Mouse (Mus musculus) forebrain, postnatal 0 days (tissue): ENCODE measurements around the gene Trim8. TPM values are rescaled to one million over a fixed set of nuclear protein-coding genes. Genes with fewer than 3 reads are reported as not detected.

ENCODE experiments used
- ATAC-seq: fragments of 200-750 bp; cut with Nextera tagmentation; 2 replicates; pipeline ENCODE4 v1.8.0; 2017; ENCODE audit warnings: mild to moderate bottlenecking, moderate library complexity
- DNase-seq: peaks from one replicate; pipeline ENCODE4 v3.0.0-alpha.2; 2015
- H3K27ac ChIP-seq: fragments of 300-500 bp; sonication (generic); 2 replicates; pipeline ENCODE4 v1.5.1; 2014; ENCODE audit warnings: low read depth, mild to moderate bottlenecking, antibody characterized with exemption, low read length, moderate library complexity, mixed read lengths
- H3K27me3 ChIP-seq: fragments of 300-500 bp; sonication (generic); 2 replicates; pipeline ENCODE4 v1.6.1; 2014; ENCODE audit warnings: mild to moderate bottlenecking, low read length, mixed read lengths; ENCODE audit not compliant: insufficient read depth
- H3K36me3 ChIP-seq: fragments of 300-500 bp; sonication (generic); 2 replicates; pipeline ENCODE4 v1.6.1; 2014; ENCODE audit warnings: mild to moderate bottlenecking, moderate library complexity; ENCODE audit not compliant: insufficient read depth
- H3K4me1 ChIP-seq: fragments of 300-500 bp; sonication (generic); 2 replicates; pipeline ENCODE4 v1.6.1; 2014; ENCODE audit warnings: antibody characterized with exemption; ENCODE audit not compliant: insufficient read depth
- H3K4me2 ChIP-seq: fragments of 300-500 bp; sonication (generic); 2 replicates; pipeline ENCODE4 v1.6.1; 2014; ENCODE audit warnings: low read depth, mild to moderate bottlenecking, moderate library complexity
- H3K4me3 ChIP-seq: fragments of 300-500 bp; sonication (generic); 2 replicates; pipeline ENCODE4 v1.5.1; 2014; ENCODE audit warnings: low read depth, low read length, mixed read lengths
- H3K9ac ChIP-seq: fragments of 300-500 bp; sonication (generic); 2 replicates; pipeline ENCODE4 v1.6.1; 2014; ENCODE audit warnings: mild to moderate bottlenecking
- H3K9me3 ChIP-seq: fragments of 300-500 bp; sonication (generic); 2 replicates; pipeline ENCODE4 v1.6.1; 2016; ENCODE audit warnings: low read length
- CTCF ChIP-seq: sonication (generic); IDR thresholded peaks from 2 replicates; pipeline ENCODE4 v1.5.1; 2016; ENCODE audit warnings: antibody characterized with exemption, control low read depth, low read depth
- WGBS: fragments of 180-500 bp; shearing (Covaris S2); extraction: QIAGEN DNeasy Blood & Tissue Kit; methylation state at CpG from one replicate; pipeline ENCODE4 v1.1.7; 2014; 5-methylcytosine and 5-hydroxymethylcytosine counted together
- polyA plus RNA-seq: library from polyadenylated mRNA; unstranded; fragments of >200 nt; fragmentation: Nextera tagmentation; extraction: Ambion mirVana; gene quantifications from 2 replicates; pipeline ENCODE4 v1.2.1, GENCODE M21; 2015
- total RNA-seq: library from RNA; depleted of rRNA; stranded (reverse); fragments of >200 nt; gene quantifications from 2 replicates; pipeline ENCODE4 v1.2.3, GENCODE M21; 2014; rRNA removed

Trim8 gene
- total RNA-seq (68.6 and 76.5 TPM in 2 replicates), polyA plus RNA-seq (25.9 and 28.2 TPM in 2 replicates)

- peak within 1 kb of the TSS; percentile 93 for H3K4me2 ChIP-seq
- H3K36me3 ChIP-seq, result no peaks in the 10 kb centered on the region
- under 1% methylated on average over 55 of the region's 64 CpGs for WGBS
- H3K4me3 ChIP-seq, result peak within 1 kb of the TSS; percentile 96
- H3K27me3 ChIP-seq, result no peaks in the 10 kb centered on the region
- peak within 1 kb of the TSS; percentile 100 for H3K27ac ChIP-seq
- peak; percentile 79 for DNase-seq
- ATAC-seq, result peak; percentile 26
- H3K9me3 ChIP-seq, result no peaks in the 10 kb centered on the region
- peak within 1 kb of the TSS; percentile 97 for H3K9ac ChIP-seq
- no peak for TF ChIP-seq CTCF
- H3K4me1 ChIP-seq, result peaks cover 27% of the 10 kb centered on the region
Measured at GRCm38 (mm10) chr19:46501401-46502068, at the start of gene Trim8. Gene Trim8 (plus strand): TSS chr19:46501702.

- Histone ChIP-seq H3K4me2 (no peak overlapping the region), H3K27me3 (no peaks in the 10 kb centered on the region), H3K9me3 (no peaks in the 10 kb centered on the region), H3K9ac (no peak overlapping the region), H3K27ac (peak overlapping the region; percentile 17; the same call in 1 of the 2 replicates), H3K4me1 (no peaks in the 10 kb centered on the region), H3K4me3 (no peak overlapping the region), H3K36me3 (peaks cover 15% of the 10 kb centered on the region)
- 23% methylated on average over 10 of the region's 10 CpGs for WGBS
- DNase-seq, result peak; percentile 80
- peak; percentile 84 for ATAC-seq
- peak; percentile 87 for TF ChIP-seq CTCF
Measured at GRCm38 (mm10) chr19:46452052-46452827, 49.3 kb upstream of the Trim8 start.

GRCm38 (mm10) chr19:46452916-46453315, 48.6 kb upstream of the Trim8 start:
- Histone ChIP-seq H3K9me3 (no peaks in the 10 kb centered on the region), H3K9ac (no peak overlapping the region), H3K4me2 (no peak overlapping the region), H3K27ac (no peak overlapping the region), H3K36me3 (peaks cover 18% of the 10 kb centered on the region), H3K4me1 (no peaks in the 10 kb centered on the region), H3K4me3 (no peak overlapping the region), H3K27me3 (no peaks in the 10 kb centered on the region)
- TF ChIP-seq CTCF, result no peak
- DNase-seq, result no peak
- no peak for ATAC-seq
- WGBS, result 91% methylated on average over 9 of the region's 9 CpGs

- Histone ChIP-seq H3K4me2 (no peak overlapping the region), H3K4me1 (no peaks in the 10 kb centered on the region), H3K36me3 (peaks cover 25% of the 10 kb centered on the region), H3K4me3 (no peak overlapping the region), H3K9me3 (no peaks in the 10 kb centered on the region), H3K27me3 (no peaks in the 10 kb centered on the region), H3K9ac (no peak overlapping the region), H3K27ac (peak overlapping the region; percentile 50; the same call in 1 of the 2 replicates)
- 80% methylated on average over 20 of the region's 20 CpGs for WGBS
- TF ChIP-seq CTCF, result no peak
- ATAC-seq (no peak), DNase-seq (no peak)
Measured at GRCm38 (mm10) chr19:46454126-46454880, 47.2 kb upstream of the Trim8 start.

- no peak for ATAC-seq
- Histone ChIP-seq H3K36me3 (peaks cover 25% of the 10 kb centered on the region), H3K4me1 (no peaks in the 10 kb centered on the region), H3K9me3 (no peaks in the 10 kb centered on the region), H3K4me2 (no peak overlapping the region), H3K27me3 (no peaks in the 10 kb centered on the region), H3K27ac (peak overlapping the region; percentile 50; the same call in 1 of the 2 replicates), H3K4me3 (no peak overlapping the region), H3K9ac (no peak overlapping the region)
- TF ChIP-seq CTCF, result no peak
- DNase-seq, result no peak
- WGBS, result 70% methylated on average over 1 of the region's 1 CpGs
Measured at GRCm38 (mm10) chr19:46455032-46455431, 46.5 kb upstream of the Trim8 start.

GRCm38 (mm10) chr19:46455556-46455955, 45.9 kb upstream of the Trim8 start:
- H3K36me3 ChIP-seq, result peaks cover 25% of the 10 kb centered on the region
- no peak for DNase-seq

More at GRCm38 (mm10) chr19:46455556-46455955, 45.9 kb upstream of the Trim8 start:
- TF ChIP-seq CTCF, result no peak
- Histone ChIP-seq H3K9me3 (no peaks in the 10 kb centered on the region), H3K4me2 (no peak overlapping the region), H3K27ac (no peak overlapping the region), H3K4me1 (no peaks in the 10 kb centered on the region), H3K27me3 (no peaks in the 10 kb centered on the region), H3K4me3 (no peak overlapping the region), H3K9ac (no peak overlapping the region)
- no peak for ATAC-seq
- whole genome bisulfite sequencing, result 96% methylated on average over 8 of the region's 8 CpGs
